Mouse (Mus musculus) left cerebral cortex, adult 8-10 months (tissue): ENCODE results near the gene Smco2. TPM values are rescaled to one million over a fixed set of nuclear protein-coding genes. Genes with fewer than 3 reads are reported as not detected.
"Not testable (repeated sequence)": the region's sequence is repeated elsewhere in the genome, so short reads cannot be mapped to it uniquely, and the experiment has no call there.

Experiments
- DNase-seq, 2 experiments: peaks; one replicate each; pipeline ENCODE4 v3.0.0; 2022; ENCODE audit warnings: low spot score in 2 of 2
- total RNA-seq, 4 experiments: library from RNA; stranded (reverse); gene quantifications; 2 replicates each; pipeline ENCODE4 v1.2.4; 2022

Smco2 gene
- total RNA-seq, 4 experiments from 2014 or later: 0.73 TPM; not detected in 3

- DNase-seq: no peak
Observed at GRCm38 (mm10) chr6:146855185-146855584, 5.3 kb downstream of the Smco2 start.

GRCm38 (mm10) chr6:146857386-146857785 lies 7.5 kb downstream of the Smco2 start:
- DNase-seq: no peak

DNA sequence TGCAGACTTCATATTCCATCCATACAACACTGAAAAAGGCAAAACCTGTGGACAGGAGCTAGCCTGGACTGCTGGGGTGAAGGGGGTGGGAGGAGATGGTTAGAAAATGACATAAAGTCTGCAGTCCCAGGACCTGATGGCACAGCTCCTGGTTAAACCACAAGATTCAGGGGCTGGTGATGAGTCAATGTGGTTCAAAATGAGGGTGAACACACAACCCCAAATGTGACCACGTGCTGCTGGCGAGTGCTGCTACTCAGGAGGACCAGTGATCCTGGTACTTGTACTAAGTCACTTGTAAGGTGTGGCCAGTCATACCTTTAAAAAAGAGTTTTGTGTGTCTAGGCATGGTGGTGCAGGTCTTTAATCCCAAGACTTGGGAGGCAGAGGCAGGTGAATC lies 13.2 kb downstream of the Smco2 start:
- DNase-seq: no peak

DNA sequence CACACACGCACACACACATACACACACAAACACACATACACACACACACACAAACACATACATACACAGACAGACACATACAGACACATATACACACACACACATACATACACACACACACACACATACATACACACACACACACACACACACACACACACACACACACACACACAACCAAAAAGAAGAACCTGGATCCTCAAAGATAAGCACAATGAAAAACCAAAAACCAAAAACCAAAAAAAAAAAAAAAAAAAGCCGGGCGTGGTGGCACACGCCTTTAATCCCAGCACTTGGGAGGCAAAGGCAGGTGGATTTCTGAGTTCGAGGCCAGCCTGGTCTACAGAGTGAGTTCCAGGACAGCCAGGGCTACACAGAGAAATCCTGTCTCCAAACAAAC lies 14.5 kb downstream of the Smco2 start:
- not testable (repeated sequence) for DNase-seq

- DNase-seq: no peak
Observed at GRCm38 (mm10) chr6:146865701-146866100, 15.8 kb downstream of the Smco2 start.

- DNase-seq: no peak
Observed at GRCm38 (mm10) chr6:146871975-146872374, 22.1 kb downstream of the Smco2 start.

- DNase-seq: no peak
Observed at GRCm38 (mm10) chr6:146874415-146874814, 24.5 kb downstream of the Smco2 start.

DNA sequence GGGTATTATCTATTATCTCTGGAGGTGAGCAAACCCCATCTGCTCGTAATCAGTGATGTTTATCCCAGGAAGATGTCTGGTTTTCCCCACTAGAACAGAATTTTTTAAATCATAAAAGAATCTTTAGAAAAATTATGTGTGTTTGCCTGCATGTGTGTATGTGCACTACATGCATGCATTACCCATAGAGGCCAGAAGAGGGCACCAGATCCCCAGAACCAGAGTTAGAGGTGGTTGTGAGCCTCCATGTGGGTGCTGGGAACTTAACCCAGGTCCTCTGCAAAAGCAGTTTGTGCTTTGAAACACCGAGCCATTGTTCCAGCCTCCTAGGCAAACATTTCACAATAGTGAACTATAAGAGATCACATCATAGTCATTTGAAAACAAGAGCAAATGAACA lies 26.9 kb downstream of the Smco2 start:
- no peak for DNase-seq

DNA sequence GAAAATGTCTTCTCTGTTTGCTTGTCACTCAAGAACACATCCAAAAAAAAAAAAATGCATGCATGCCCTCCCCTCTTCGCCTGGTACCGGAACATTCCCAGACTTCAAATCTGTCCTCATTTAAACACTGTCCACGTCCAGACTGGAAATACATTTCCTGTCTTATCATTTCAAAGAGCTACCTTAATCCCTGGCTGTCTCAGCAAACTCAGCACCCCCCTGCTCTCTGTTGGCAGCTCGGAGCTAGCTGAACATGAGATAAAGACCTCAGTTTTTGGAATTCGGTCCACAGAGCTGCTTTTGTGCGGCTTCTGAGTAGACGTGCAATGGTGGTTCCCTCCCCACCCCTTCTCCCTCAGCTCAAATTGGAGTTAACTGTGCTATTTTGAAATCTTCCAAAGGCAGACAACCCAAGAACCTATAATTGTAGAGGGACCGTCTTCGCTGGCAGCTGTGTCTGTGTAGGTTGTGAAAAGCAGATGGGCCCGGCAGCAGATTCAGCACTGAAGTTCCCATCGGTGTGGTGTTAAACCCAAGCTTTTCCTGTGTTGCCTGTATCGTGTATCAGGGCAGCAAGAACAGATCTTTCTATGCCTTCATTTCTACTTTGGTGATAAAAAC lies 27.6 kb downstream of the Smco2 start:
- peak in 1 of 2 experiments; percentile 88 for DNase-seq

- no peak for DNase-seq
Observed at GRCm38 (mm10) chr6:146878926-146879325, 29.0 kb downstream of the Smco2 start.

DNA sequence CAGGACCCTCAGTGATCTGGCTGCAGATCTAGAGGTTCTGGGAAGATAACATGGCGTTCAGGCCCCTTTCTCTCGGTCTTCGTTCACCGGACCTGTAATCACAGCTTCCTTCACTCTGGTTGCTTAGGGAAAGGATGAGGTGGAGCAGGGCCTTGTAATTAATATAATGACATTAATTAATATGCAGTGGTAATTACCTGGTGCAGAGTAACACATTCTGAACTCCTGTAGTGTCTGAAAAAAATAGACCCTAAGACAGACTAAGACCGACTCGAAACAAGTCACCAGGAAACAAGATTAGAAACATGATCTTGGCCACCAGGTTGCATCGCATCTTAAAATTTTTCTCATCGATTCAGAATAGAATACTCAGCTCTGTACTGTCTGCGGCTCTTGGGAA lies 30.0 kb downstream of the Smco2 start:
- no peak for DNase-seq

- DNase-seq: no peak
Observed at GRCm38 (mm10) chr6:146880296-146880695, 30.4 kb downstream of the Smco2 start.

DNA sequence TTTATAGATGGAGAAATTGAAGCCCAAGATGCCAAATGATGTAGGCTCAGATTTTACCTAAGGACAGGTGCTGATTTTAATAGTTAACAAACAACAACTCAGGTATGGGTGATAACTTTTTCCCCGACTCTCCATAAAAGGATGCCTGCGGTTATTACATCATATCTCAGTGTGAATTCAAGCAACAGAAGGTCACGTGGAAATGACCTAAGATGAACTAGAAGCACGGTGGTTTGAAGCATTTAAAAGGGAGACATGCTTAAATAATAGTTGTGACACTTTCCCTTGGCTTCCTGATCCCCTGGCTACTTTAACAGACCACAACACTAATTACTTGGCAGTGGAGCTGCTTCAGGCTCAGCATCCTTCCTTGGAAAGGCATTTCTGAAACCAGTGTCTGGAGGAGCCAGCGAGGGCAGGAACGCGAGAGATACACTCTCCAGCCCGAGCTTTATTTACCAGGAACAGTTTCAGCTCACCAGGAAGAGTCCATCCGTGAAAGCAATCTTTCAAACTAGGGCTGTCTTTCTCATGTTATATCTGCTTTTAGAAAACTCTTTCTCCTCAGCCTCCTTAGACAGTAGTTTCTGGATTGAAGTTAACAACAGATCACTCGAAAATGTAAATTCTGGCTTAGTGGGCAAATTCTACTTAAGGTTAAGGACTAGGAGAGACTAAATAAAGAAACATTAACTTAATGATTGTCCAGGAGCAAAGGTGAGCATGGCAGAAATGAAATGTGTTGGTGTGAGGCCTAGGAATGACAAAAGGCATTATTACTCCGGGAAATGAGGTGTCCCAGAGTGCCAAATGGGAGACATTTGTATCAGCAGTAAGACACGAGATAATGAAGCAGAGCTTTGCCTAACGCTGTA lies 32.2 kb downstream of the Smco2 start:
- no peak for DNase-seq

DNA sequence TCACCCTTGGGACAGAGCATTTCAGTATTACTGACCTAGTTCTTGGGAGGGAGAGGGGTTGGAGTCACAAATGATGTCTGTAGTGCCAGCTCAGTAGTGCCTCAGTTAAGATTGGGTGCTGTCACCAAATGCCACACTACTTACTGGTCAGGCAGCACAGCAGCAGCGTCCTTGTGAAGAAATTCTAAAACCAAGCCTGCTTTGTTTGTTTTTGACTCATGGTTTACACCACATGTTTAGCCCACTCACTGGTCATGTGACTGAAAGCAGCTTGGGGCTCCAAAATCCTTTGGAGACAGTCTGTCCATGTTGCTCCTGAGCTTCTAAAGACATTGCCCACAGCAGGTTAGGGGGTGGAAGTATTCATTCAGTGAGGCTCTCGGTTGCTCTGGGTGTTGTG lies 33.5 kb downstream of the Smco2 start:
- DNase-seq: peak in 1 of 2 experiments; percentile 50

GRCm38 (mm10) chr6:146884171-146884570 lies 34.3 kb downstream of the Smco2 start:
- no peak for DNase-seq

DNA sequence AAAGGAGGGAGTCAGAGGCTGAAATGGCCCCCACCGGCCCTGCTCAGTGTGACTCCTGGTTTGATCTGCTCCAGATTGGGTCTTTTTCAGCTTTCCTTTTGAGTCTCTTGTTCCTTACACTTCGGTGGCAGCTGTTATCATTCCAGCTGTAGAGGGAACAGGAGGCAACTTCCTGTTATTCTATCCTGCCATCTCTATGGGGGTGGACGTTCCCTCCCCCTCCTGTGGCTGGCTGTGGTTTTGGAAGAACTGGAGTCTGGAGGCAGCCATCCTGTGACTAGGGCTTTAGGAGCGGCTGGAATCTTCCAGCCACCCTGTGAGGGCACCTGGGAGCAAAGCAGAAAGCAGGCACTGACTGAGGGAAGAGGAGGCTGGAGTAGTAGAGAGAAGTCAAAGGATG lies 34.9 kb downstream of the Smco2 start:
- DNase-seq: no peak

DNA sequence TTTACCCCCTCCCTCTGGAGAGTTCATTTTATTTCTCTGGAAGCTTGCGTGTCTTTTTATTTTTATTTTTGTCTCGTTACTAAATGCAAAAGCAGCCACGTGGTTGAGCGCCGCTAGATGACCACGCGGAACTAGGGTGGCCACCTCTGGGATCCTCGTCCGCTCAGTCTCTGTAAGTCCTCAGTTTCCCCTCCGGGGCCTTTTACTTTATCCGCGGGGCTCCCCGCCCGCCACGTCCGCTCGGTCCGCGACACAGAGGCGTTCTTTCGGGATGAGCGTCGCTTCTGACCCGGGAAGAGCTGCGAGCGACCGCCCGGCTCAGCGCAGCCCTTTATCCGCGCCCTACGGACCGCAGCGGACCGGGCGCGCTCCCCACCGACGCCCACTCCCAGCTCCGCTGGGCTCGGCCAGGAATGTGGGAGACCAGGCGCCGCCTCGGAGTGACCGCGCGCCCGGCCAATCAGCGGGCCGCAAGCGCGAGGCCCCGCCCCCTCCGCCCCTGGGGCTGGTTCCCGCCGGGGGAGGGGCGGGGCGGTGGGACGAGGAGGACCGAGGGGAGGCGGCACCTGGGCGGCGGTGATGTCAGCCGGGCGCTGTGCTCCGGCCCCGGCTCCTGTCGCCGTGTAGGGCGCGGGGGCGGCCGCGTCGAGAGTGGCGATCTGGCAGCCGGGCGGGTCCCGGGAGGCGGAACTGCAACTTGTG lies 38.2 kb downstream of the Smco2 start, which contains the start of gene Ppfibp1:
Ppfibp1 (plus strand) TSS at position 530 of the 702 bp plus-strand sequence.
- DNase-seq: peak; percentile 87 to 91

DNA sequence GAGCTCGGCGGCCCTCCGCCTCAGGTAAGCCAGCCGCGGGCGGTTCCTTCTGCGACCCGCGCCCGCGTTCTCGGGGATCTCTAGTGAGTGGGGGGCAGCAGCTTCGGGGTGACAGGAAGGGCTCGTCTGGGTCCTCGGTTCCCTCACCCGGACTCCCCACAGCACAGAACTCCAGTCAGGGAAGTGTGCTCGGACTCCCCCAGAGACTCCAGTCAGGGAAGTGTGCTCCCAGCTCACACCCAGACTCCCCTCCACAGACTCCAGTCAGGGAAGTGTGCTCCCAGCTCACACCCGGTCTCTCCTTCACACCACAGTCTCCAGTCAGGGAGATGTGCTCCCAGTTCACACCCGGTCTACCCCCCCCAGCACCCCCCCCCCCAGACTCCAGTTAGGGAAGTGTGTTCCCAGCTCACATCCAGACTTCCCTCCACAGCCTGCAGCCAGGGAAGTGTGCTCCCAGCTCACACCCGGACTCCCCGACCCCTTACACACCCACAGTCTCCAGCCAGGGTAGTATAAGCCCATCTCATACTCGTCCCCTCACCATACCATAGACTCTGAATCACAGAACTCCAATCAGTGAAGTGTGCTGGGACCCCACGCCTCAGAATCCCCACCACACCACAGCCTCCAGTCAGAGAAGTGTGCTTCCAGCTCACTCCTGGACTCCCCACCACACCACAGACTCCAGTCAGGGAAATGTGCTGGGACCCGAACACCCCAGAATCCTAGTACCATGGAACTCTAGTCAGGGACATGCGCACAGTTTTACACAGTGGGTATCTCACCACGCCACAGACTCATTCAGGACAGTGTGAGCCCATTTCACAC lies 39.0 kb downstream of the Smco2 start:
- no peak for DNase-seq

GRCm38 (mm10) chr6:146890215-146890614 lies 40.3 kb downstream of the Smco2 start:
- no peak for DNase-seq

DNA sequence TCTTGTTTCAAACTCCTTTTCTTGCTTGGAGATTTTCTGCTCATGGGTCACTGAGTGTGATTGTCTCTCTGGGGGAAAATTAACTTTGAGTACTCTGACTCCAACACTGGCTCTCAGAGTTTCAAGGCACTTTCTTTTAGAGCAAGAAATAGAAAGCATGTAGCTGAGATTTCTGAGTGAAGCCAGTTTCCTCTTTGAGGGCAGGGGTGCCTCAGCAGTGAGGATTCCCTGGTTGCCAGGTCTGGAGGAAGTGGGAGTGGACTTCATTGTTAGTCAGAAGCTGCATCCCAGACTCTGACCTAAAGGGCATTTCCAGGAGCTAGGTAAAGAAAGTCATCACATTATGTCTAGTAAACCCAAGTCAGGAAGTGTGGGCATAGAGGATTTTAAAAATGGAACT lies 40.7 kb downstream of the Smco2 start:
- no peak for DNase-seq

DNA sequence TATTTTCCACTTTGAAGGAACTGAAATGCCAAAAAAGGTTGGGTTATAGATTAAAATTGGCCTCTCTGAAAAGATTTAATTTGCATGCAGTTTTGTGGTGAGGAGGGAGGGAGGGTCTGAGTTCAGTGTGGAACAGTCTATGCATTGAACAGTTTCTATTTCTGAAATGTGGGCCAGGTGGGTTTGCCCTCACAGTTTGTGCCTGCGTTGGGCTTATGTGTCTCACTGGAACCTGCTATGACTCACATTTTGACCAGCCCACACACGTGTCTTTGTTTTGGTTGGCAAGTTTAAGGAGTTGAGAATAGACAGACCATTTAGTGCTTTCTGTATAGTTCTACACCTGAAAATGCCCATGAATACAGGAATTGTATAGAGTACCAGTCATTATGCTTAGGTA lies 44.0 kb downstream of the Smco2 start:
- DNase-seq: no peak
